Mouse (Mus musculus): Measurements from ENCODE around the gene Nrg3. TPM values are rescaled to one million over a fixed set of nuclear protein-coding genes. Genes with fewer than 3 reads are reported as not detected.

Gene Nrg3
- total RNA-seq (2023): not detected

GRCm38 (mm10) chr14:39472790-39473761 lies at the start of gene Nrg3:
TSS of gene Nrg3 (minus strand) at chr14:39473088.

